Mouse (Mus musculus) C2C12 (cell line): ENCODE data around the gene Cept1. TPM values are rescaled to one million over a fixed set of nuclear protein-coding genes. Genes with fewer than 3 reads are reported as not detected.
A peak's percentile ranks its signal among the peaks of the same experiment; 100 is the strongest.

Source experiments
- H3K27me3 ChIP-seq: one replicate; pipeline ENCODE4 v1.6.1; 2011; ENCODE audit not compliant: control insufficient read depth, insufficient read depth, insufficient read length
- H3K36me3 ChIP-seq: one replicate; pipeline ENCODE4 v1.6.1; 2011; ENCODE audit not compliant: control insufficient read depth, insufficient read depth
- H3K4me3 ChIP-seq: one replicate; pipeline ENCODE4 v1.5.1; 2011; ENCODE audit warnings: mild to moderate bottlenecking, control low read depth; ENCODE audit not compliant: poor library complexity, insufficient read depth, severe bottlenecking
- H3K79me2 ChIP-seq: one replicate; pipeline ENCODE4 v1.6.1; 2011; ENCODE audit not compliant: control insufficient read depth, insufficient read depth
- H3K79me3 ChIP-seq: one replicate; pipeline ENCODE4 v1.6.1; 2011; ENCODE audit warnings: low read depth, control low read depth
- H3ac ChIP-seq: one replicate; pipeline ENCODE3; 2011; ENCODE audit warnings: low read depth; ENCODE audit not compliant: control insufficient read depth, insufficient read length
- CEBPB ChIP-seq: IDR thresholded peaks from one replicate; pipeline ENCODE4 v1.6.1; 2011; ENCODE audit warnings: low read depth, mild to moderate bottlenecking, control low read depth, moderate library complexity
- CTCF ChIP-seq: IDR thresholded peaks from one replicate; pipeline ENCODE4 v1.5.1; 2011; ENCODE audit not compliant: control insufficient read depth, insufficient read depth, insufficient read length
- FOSL1 ChIP-seq: IDR thresholded peaks from one replicate; pipeline ENCODE4 v1.8.0; 2011; ENCODE audit warnings: mild to moderate bottlenecking, low read length; ENCODE audit not compliant: poor library complexity, insufficient read depth, severe bottlenecking
- MAX ChIP-seq: IDR thresholded peaks from one replicate; pipeline ENCODE4 v1.6.1; 2011; ENCODE audit warnings: mild to moderate bottlenecking, control low read depth
- MYOD1 ChIP-seq: IDR thresholded peaks from one replicate; pipeline ENCODE4 v1.6.1; 2011; ENCODE audit warnings: low read depth; ENCODE audit not compliant: control insufficient read depth, insufficient read length
- MYOG ChIP-seq: IDR thresholded peaks from one replicate; pipeline ENCODE4 v1.6.1; 2011; ENCODE audit not compliant: control insufficient read depth, insufficient read length; ENCODE audit errors: extremely low read depth
- USF1 ChIP-seq: IDR thresholded peaks from one replicate; pipeline ENCODE4 v1.6.1; 2011; ENCODE audit warnings: low read depth, mild to moderate bottlenecking, control low read depth, moderate library complexity
- polyA plus RNA-seq: library from polyadenylated mRNA; unstranded; fragments of >200 nt; fragmentation: generic; extraction: Trizol; gene quantifications from one replicate; pipeline ENCODE4 v1.2.1, GENCODE M21; 2012; ENCODE audit warnings: missing spikeins

Gene Cept1
- polyA plus RNA-seq, 1 experiment: 21.1 TPM

- H3K27me3 ChIP-seq: no peaks in the 10 kb centered on the region
- no peaks in the 10 kb centered on the region for H3K79me2 ChIP-seq
- TF ChIP-seq CEBPB: no peak
- TF ChIP-seq MYOG: no peak
- no peak for TF ChIP-seq MYOD1
- no peak for TF ChIP-seq MAX
- no peak for TF ChIP-seq FOSL1
- TF ChIP-seq CTCF: no peak
- no peak for TF ChIP-seq USF1
- H3ac ChIP-seq: no peak overlapping the region
- no peaks in the 10 kb centered on the region for H3K79me3 ChIP-seq
- peaks cover 28% of the 10 kb centered on the region for H3K36me3 ChIP-seq
- H3K4me3 ChIP-seq: no peak overlapping the region
Measured at GRCm38 (mm10) chr3:106555743-106556250, 8.2 kb upstream of the Cept1 start.

GRCm38 (mm10) chr3:106553411-106553810 is 5.8 kb upstream of the Cept1 start:
- Histone ChIP-seq H3K36me3 (peaks cover 28% of the 10 kb centered on the region), H3K79me3 (peaks cover 3% of the 10 kb centered on the region), H3K4me3 (no peak overlapping the region), H3K79me2 (peaks cover 23% of the 10 kb centered on the region), H3ac (no peak overlapping the region), H3K27me3 (no peaks in the 10 kb centered on the region)
- TF ChIP-seq CTCF: no peak
- no peak for TF ChIP-seq MYOG

GRCm38 (mm10) chr3:106548971-106549370 is 1.4 kb upstream of the Cept1 start:
- Histone ChIP-seq H3K27me3 (no peaks in the 10 kb centered on the region), H3ac (no peak overlapping the region), H3K4me3 (peak overlapping the region; percentile 6), H3K79me2 (peaks cover 59% of the 10 kb centered on the region), H3K79me3 (peaks cover 35% of the 10 kb centered on the region), H3K36me3 (no peaks in the 10 kb centered on the region)
- TF ChIP-seq CEBPB: no peak
- TF ChIP-seq CTCF: no peak
- no peak for TF ChIP-seq MYOD1
- no peak for TF ChIP-seq USF1
- no peak for TF ChIP-seq FOSL1
- no peak for TF ChIP-seq MYOG
- no peak for TF ChIP-seq MAX

GRCm38 (mm10) chr3:106547924-106548539 is 430 bp upstream of the Cept1 start:
- Histone ChIP-seq H3K27me3 (no peaks in the 10 kb centered on the region), H3K36me3 (no peaks in the 10 kb centered on the region), H3K79me3 (peaks cover 44% of the 10 kb centered on the region), H3ac (peak overlapping the region; percentile 79), H3K4me3 (peak overlapping the region; percentile 72), H3K79me2 (peaks cover 68% of the 10 kb centered on the region)
- peak; percentile 8 for TF ChIP-seq MYOD1
- TF ChIP-seq FOSL1: no peak
- TF ChIP-seq CTCF: no peak
- TF ChIP-seq MAX: no peak

GRCm38 (mm10) chr3:106544721-106545316 is 2.8 kb downstream of the Cept1 start:
- Histone ChIP-seq H3K79me2 (peaks cover 89% of the 10 kb centered on the region), H3ac (no peak overlapping the region), H3K79me3 (peaks cover 61% of the 10 kb centered on the region), H3K36me3 (no peaks in the 10 kb centered on the region), H3K4me3 (no peak overlapping the region), H3K27me3 (no peaks in the 10 kb centered on the region)
- no peak for TF ChIP-seq USF1
- TF ChIP-seq CEBPB: no peak
- no peak for TF ChIP-seq MYOD1
- no peak for TF ChIP-seq MAX
- no peak for TF ChIP-seq FOSL1
- TF ChIP-seq CTCF: no peak
- no peak for TF ChIP-seq MYOG

GRCm38 (mm10) chr3:106533277-106533676 is 14.3 kb downstream of the Cept1 start:
- peaks cover 30% of the 10 kb centered on the region for H3K36me3 ChIP-seq
- no peak overlapping the region for H3ac ChIP-seq
- TF ChIP-seq CEBPB (no peak), MYOG (no peak), MAX (no peak), MYOD1 (no peak), FOSL1 (no peak)
- H3K27me3 ChIP-seq: no peaks in the 10 kb centered on the region
- H3K4me3 ChIP-seq: no peak overlapping the region
- peaks cover 6% of the 10 kb centered on the region for H3K79me2 ChIP-seq
- peaks cover 2% of the 10 kb centered on the region for H3K79me3 ChIP-seq
